Mouse (Mus musculus): ENCODE results near the gene Gm44805.

DNA sequence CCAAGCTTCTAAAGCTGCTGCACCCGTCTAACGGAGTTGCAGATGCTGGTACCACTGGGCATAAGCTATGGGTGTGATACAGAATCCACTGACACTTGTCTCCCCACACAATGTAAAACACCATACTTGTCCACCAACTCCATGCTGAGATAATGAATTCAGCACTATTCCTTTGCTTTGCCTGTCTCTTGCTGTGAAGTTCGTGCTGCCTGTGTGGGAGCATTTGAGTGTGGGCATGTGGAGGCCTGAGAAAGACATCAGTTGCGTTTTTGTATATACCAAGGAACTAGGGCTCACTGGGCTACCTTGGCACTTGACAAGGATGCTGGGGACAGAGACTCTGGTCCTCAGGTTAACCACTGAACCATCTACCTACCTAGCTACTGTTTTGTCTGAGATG lies 40.0 kb downstream of the Gm44805 start:
- TF ChIP-seq CTCF (IDR thresholded peaks at IDR 0.05; ENCODE audit: insufficient read depth, low read depth, low read length) (no peak), POLR2A (IDR thresholded peaks at IDR 0.05; ENCODE audit: insufficient read depth, low read depth, low read length) (no peak)

All from olfactory bulb, adult 2 months (tissue).